8 mouse cellular contexts compared by ENCODE assay signal in genomic region chr8:84042066-84042947, GRCm38 (mm10). TPM values are rescaled to one million over a fixed set of nuclear protein-coding genes. Genes with fewer than 3 reads are reported as not detected.
DNase-seq lines count a peak whose midpoint lies in the region; ATAC-seq and TF ChIP-seq lines count a peak whose summit lies in the region.

TSS of gene Il27ra (minus strand) at chr8:84042589.

- H3ac ChIP-seq in C2C12 (ENCODE audit: control insufficient read depth, insufficient read length, low read depth) = peak within 1 kb of the TSS; percentile 72

- peak; percentile 57 for ATAC-seq in heart, embryonic 14.5 days (ENCODE audit: insufficient number of reproducible peaks, insufficient read depth, low FRiP score, low read depth)
- peak; percentile 86 for ATAC-seq in kidney, embryonic 16.5 days (ENCODE audit: low FRiP score, low TSS enrichment)
- ATAC-seq in lung, embryonic 16.5 days (ENCODE audit: low read depth) = peak; percentile 74

- DNase-seq in T-cell, adult 2 months (ENCODE audit: low spot score) = peak; percentile 88
- DNase-seq in thymus, postnatal 10 days (ENCODE audit: low spot score in 2 of 2) = peak; percentile 69 to 70

- no peak within 1 kb of the TSS for H3K4me3 ChIP-seq in C2C12 (ENCODE audit: insufficient read depth, poor library complexity, severe bottlenecking)
- peak within 1 kb of the TSS; percentile 21; the same call in 1 of the 2 replicates for H3K4me3 ChIP-seq in embryonic fibroblast, embryonic 13.5 days (ENCODE audit: insufficient read depth, low read length)
- peak within 1 kb of the TSS; percentile 44 to 56 for H3K4me3 ChIP-seq in heart, embryonic 14.5 days (ENCODE audit: control insufficient read depth in 1 of 2, insufficient read depth in 1 of 2, low read depth in 1 of 2, low read length in 2 of 2)
- H3K4me3 ChIP-seq in kidney, embryonic 16.5 days (ENCODE audit: low read length) = peak within 1 kb of the TSS; percentile 50
- H3K4me3 ChIP-seq in lung, embryonic 16.5 days (ENCODE audit: low read length) = peak within 1 kb of the TSS; percentile 48
- H3K4me3 ChIP-seq in olfactory bulb, adult 2 months (ENCODE audit: insufficient read depth, low read depth, low read length) = peak within 1 kb of the TSS; percentile 41

- H3K27ac ChIP-seq in embryonic fibroblast, embryonic 13.5 days (ENCODE audit: insufficient read depth, low read length) = no peak within 1 kb of the TSS
- H3K27ac ChIP-seq in heart, embryonic 14.5 days (replicated peaks in 1 of 2; ENCODE audit: control insufficient read depth in 1 of 2, insufficient read depth in 1 of 2, low read depth in 2 of 2, low read length in 2 of 2) = peak within 1 kb of the TSS; percentile 10 to 29; a peak in 1 of 4 replicates
- H3K27ac ChIP-seq in kidney, embryonic 16.5 days (ENCODE audit: low read length) = no peak within 1 kb of the TSS
- H3K27ac ChIP-seq in lung, embryonic 16.5 days (ENCODE audit: low read length) = no peak within 1 kb of the TSS
- no peak within 1 kb of the TSS for H3K27ac ChIP-seq in olfactory bulb, adult 2 months (ENCODE audit: insufficient read depth, low read depth, low read length)

- H3K4me1 ChIP-seq in embryonic fibroblast, embryonic 13.5 days (ENCODE audit: control insufficient read depth, insufficient read depth, low read length) = peaks cover 2% of the 10 kb centered on the region; the same call in 1 of the 2 replicates
- peaks cover 13 to 16% of the 10 kb centered on the region in 2 experiments; a peak in 3 of 4 replicates for H3K4me1 ChIP-seq in heart, embryonic 14.5 days (ENCODE audit: control insufficient read depth in 2 of 2, insufficient read depth in 2 of 2, low read length in 2 of 2)
- H3K4me1 ChIP-seq in kidney, embryonic 16.5 days (ENCODE audit: insufficient read depth, low read length) = peaks cover 12% of the 10 kb centered on the region
- H3K4me1 ChIP-seq in lung, embryonic 16.5 days (replicated peaks; ENCODE audit: control insufficient read depth, insufficient read depth, low read length) = peaks cover 6% of the 10 kb centered on the region
- H3K4me1 ChIP-seq in olfactory bulb, adult 2 months (ENCODE audit: control insufficient read depth, insufficient read depth, low read length) = peaks cover 15% of the 10 kb centered on the region

- no peak for TF ChIP-seq POLR2A in embryonic fibroblast, embryonic 13.5 days (IDR thresholded peaks at IDR 0.05; ENCODE audit: low read depth, low read length)
- TF ChIP-seq POLR2A in olfactory bulb, adult 2 months (IDR thresholded peaks at IDR 0.05; ENCODE audit: insufficient read depth, low read depth, low read length) = no peak

- no peaks in the 10 kb centered on the region for H3K36me3 ChIP-seq in C2C12 (ENCODE audit: control insufficient read depth, insufficient read depth)
- H3K36me3 ChIP-seq in heart, embryonic 14.5 days (ENCODE audit: control insufficient read depth, insufficient read depth, low read length) = no peaks in the 10 kb centered on the region
- no peaks in the 10 kb centered on the region for H3K36me3 ChIP-seq in kidney, embryonic 16.5 days (ENCODE audit: insufficient read depth, low read length)
- no peaks in the 10 kb centered on the region for H3K36me3 ChIP-seq in lung, embryonic 16.5 days (ENCODE audit: control insufficient read depth, insufficient read depth, low read length)

- 4% methylated on average over 38 of the region's 40 CpGs for WGBS in heart, embryonic 14.5 days
- WGBS in kidney, embryonic 16.5 days = 3% methylated on average over 40 of the region's 40 CpGs
- 3% methylated on average over 40 of the region's 40 CpGs for WGBS in lung, embryonic 16.5 days
- 5% methylated on average over 40 of the region's 40 CpGs for WGBS in olfactory bulb, adult 2 months

- no peaks in the 10 kb centered on the region for H3K9me3 ChIP-seq in heart, embryonic 14.5 days (ENCODE audit: control insufficient read depth, low read length)
- H3K9me3 ChIP-seq in kidney, embryonic 16.5 days (ENCODE audit: low read length) = no peaks in the 10 kb centered on the region
- no peaks in the 10 kb centered on the region for H3K9me3 ChIP-seq in lung, embryonic 16.5 days (ENCODE audit: control insufficient read depth, low read length)

- H3K27me3 ChIP-seq in C2C12 (ENCODE audit: control insufficient read depth, insufficient read depth, insufficient read length) = no peaks in the 10 kb centered on the region
- H3K27me3 ChIP-seq in heart, embryonic 14.5 days (ENCODE audit: control insufficient read depth, insufficient read depth, low read length) = peaks cover 31% of the 10 kb centered on the region
- peaks cover 39% of the 10 kb centered on the region for H3K27me3 ChIP-seq in kidney, embryonic 16.5 days (ENCODE audit: insufficient read depth, low read length)
- peaks cover 39% of the 10 kb centered on the region for H3K27me3 ChIP-seq in lung, embryonic 16.5 days (ENCODE audit: control insufficient read depth, insufficient read depth, low read depth, low read length)

- peak within 1 kb of the TSS; percentile 66 for H3K9ac ChIP-seq in heart, embryonic 14.5 days (ENCODE audit: low read length)
- peak within 1 kb of the TSS; percentile 62 for H3K9ac ChIP-seq in kidney, embryonic 16.5 days (replicated peaks; ENCODE audit: low read length)
- H3K9ac ChIP-seq in lung, embryonic 16.5 days (ENCODE audit: low read length) = peak within 1 kb of the TSS; percentile 61

- TF ChIP-seq CTCF in C2C12 (IDR thresholded peaks at IDR 0.05; ENCODE audit: control insufficient read depth, insufficient read depth, insufficient read length) = peak; percentile 61
- peak; percentile 61; the same call in 1 of the 2 replicates for TF ChIP-seq CTCF in embryonic fibroblast, embryonic 13.5 days (IDR thresholded peaks at IDR 0.05; ENCODE audit: borderline replicate concordance, insufficient read depth, low read length)
- TF ChIP-seq CTCF in olfactory bulb, adult 2 months (IDR thresholded peaks at IDR 0.05; ENCODE audit: insufficient read depth, low read depth, low read length) = peak; percentile 41; the same call in 1 of the 2 replicates

- no peaks in the 10 kb centered on the region for H3K79me2 ChIP-seq in C2C12 (ENCODE audit: control insufficient read depth, insufficient read depth)

- H3K4me2 ChIP-seq in heart, embryonic 14.5 days (ENCODE audit: low read length) = peak within 1 kb of the TSS; percentile 79
- H3K4me2 ChIP-seq in kidney, embryonic 16.5 days (replicated peaks; ENCODE audit: low read depth, low read length) = peak within 1 kb of the TSS; percentile 83
- H3K4me2 ChIP-seq in lung, embryonic 16.5 days (ENCODE audit: low read depth, low read length) = peak within 1 kb of the TSS; percentile 83

- no peaks in the 10 kb centered on the region for H3K79me3 ChIP-seq in C2C12 (ENCODE audit: low read depth)

TF ChIP-seq in C2C12, 6 proteins besides CTCF, POLR2A, EP300 and RAD21:
- TF ChIP-seq USF1 (IDR thresholded peaks at IDR 0.05; ENCODE audit: low read depth) = no peak
- TF ChIP-seq MAX (IDR thresholded peaks at IDR 0.05) = no peak
- no peak for TF ChIP-seq CEBPB (IDR thresholded peaks at IDR 0.05; ENCODE audit: low read depth)
- TF ChIP-seq MYOG (IDR thresholded peaks at IDR 0.05; ENCODE audit: control insufficient read depth, extremely low read depth, insufficient read length) = no peak
- no peak for TF ChIP-seq MYOD1 (IDR thresholded peaks at IDR 0.05; ENCODE audit: control insufficient read depth, insufficient read length, low read depth)
- TF ChIP-seq FOSL1 (IDR thresholded peaks at IDR 0.05; ENCODE audit: insufficient read depth, low read length, poor library complexity, severe bottlenecking) = no peak

RNA-seq across cellular contexts. Expression of gene Il27ra, which starts in this region (rescaled TPM):
- polyA plus RNA-seq in C2C12 (2012; fragmentation: generic; extraction: Trizol) = 0.49 TPM
- polyA plus RNA-seq in embryonic fibroblast, embryonic 13.5 days (2011; ENCODE audit: insufficient read length, low read depth, missing spikeins) = 1.1 and 1.5 TPM in 2 replicates
- polyA plus RNA-seq in heart, embryonic 14.5 days (2014; fragmentation: Nextera tagmentation; extraction: Ambion mirVana) = 6.1 and 6.3 TPM in 2 replicates
- 2.9 TPM in 2 replicates for polyA plus RNA-seq in kidney, embryonic 16.5 days (2015; fragmentation: Nextera tagmentation; extraction: Ambion mirVana)
- polyA plus RNA-seq in lung, embryonic 16.5 days (2015; fragmentation: Nextera tagmentation; extraction: Ambion mirVana) = 1.6 and 2.0 TPM in 2 replicates
- polyA plus RNA-seq in olfactory bulb, adult 2 months (2012; ENCODE audit: insufficient read depth, insufficient read length, low replicate concordance, missing spikeins) = not detected in 2 replicates

Comparison
In these comparisons a context has a peak if more than half of its experiments do, and no peak if none do; other contexts are left out.
1. H3K27ac ChIP-seq: peak in heart, embryonic 14.5 days (2 of 2); none in embryonic fibroblast, embryonic 13.5 days (single experiment), kidney, embryonic 16.5 days (single experiment), lung, embryonic 16.5 days (single experiment) and olfactory bulb, adult 2 months (single experiment).
2. Peak in every context shown above with its lines, with median percentiles within 50 percentile points of each other: CTCF ChIP-seq, ATAC-seq, H3K4me2 ChIP-seq and H3K9ac ChIP-seq.